Mouse (Mus musculus) adrenal gland, postnatal 36 days (tissue): Measurements from ENCODE around the gene Spef2. TPM values are rescaled to one million over a fixed set of nuclear protein-coding genes. Genes with fewer than 3 reads are reported as not detected.
"Not testable (repeated sequence)": the region's sequence is repeated elsewhere in the genome, so short reads cannot be mapped to it uniquely, and the experiment has no call there.

ENCODE experiments used
- DNase-seq, 2 experiments: peaks; one replicate each; pipeline ENCODE4 v3.0.0; 2021; ENCODE audit warnings: mixed read lengths in 1 of 2
- long read RNA-seq, 2 experiments: library from polyadenylated mRNA; stranded (forward); transcript quantifications; one replicate each; pipeline ENCODE4 v2.0.0; 2021; ENCODE audit warnings: borderline sequencing depth in 2 of 2
- total RNA-seq, 2 experiments: library from RNA; stranded (reverse); gene quantifications; 2 replicates each; pipeline ENCODE4 v1.2.3; 2021

Spef2 gene
- under 1 TPM; 0.17 to 0.23 TPM for total RNA-seq
- long read RNA-seq, experiment 1, partial matches to known transcripts = 0 of 1 reads
- long read RNA-seq, experiment 1, other reads (novel, unspliced or antisense) = 0 of 1 reads
- long read RNA-seq, experiment 2 = 0 reads

- peak; percentile 85 to 87 for DNase-seq
These were observed at the start of gene Spef2 for GRCm38 (mm10) chr15:9748359-9749102. Spef2 (minus strand) TSS chr15:9748868.

GRCm38 (mm10) chr15:9794131-9794530, 45.5 kb upstream of the Spef2 start:
- no peak for DNase-seq

GRCm38 (mm10) chr15:9788245-9789030, 39.8 kb upstream of the Spef2 start:
- no peak for DNase-seq

- not testable (repeated sequence) for DNase-seq
These were observed 25.8 kb upstream of the Spef2 start for GRCm38 (mm10) chr15:9774222-9775142.

- DNase-seq = no peak
These were observed 19.7 kb upstream of the Spef2 start for GRCm38 (mm10) chr15:9768184-9768918.

GRCm38 (mm10) chr15:9767034-9767433, 18.4 kb upstream of the Spef2 start:
- no peak for DNase-seq

- DNase-seq = no peak
These were observed 2.3 kb upstream of the Spef2 start for GRCm38 (mm10) chr15:9750966-9751365.

GRCm38 (mm10) chr15:9747410-9748104, 1.1 kb downstream of the Spef2 start:
- no peak for DNase-seq

GRCm38 (mm10) chr15:9742172-9742571, 6.5 kb downstream of the Spef2 start:
- DNase-seq = no peak

GRCm38 (mm10) chr15:9714574-9715458, 33.9 kb downstream of the Spef2 start:
- DNase-seq = no peak

- DNase-seq = no peak
These were observed 35.0 kb downstream of the Spef2 start for GRCm38 (mm10) chr15:9713707-9714106.

GRCm38 (mm10) chr15:9710330-9710729, 38.3 kb downstream of the Spef2 start:
- DNase-seq = no peak

GRCm38 (mm10) chr15:9705830-9706450, 42.7 kb downstream of the Spef2 start:
- DNase-seq = no peak

- no peak for DNase-seq
These were observed 46.8 kb downstream of the Spef2 start for GRCm38 (mm10) chr15:9701845-9702244.

- peak in 1 of 2 experiments; percentile 4 for DNase-seq
These were observed 56.9 kb downstream of the Spef2 start for GRCm38 (mm10) chr15:9691721-9692120.

GRCm38 (mm10) chr15:9690845-9691244, 57.8 kb downstream of the Spef2 start:
- DNase-seq = no peak

- DNase-seq = no peak
These were observed 58.2 kb downstream of the Spef2 start for GRCm38 (mm10) chr15:9690436-9690835.

- no peak for DNase-seq
These were observed 65.2 kb downstream of the Spef2 start for GRCm38 (mm10) chr15:9683485-9683884.
